Mouse (Mus musculus) stomach, postnatal 0 days (tissue): ENCODE data around the gene Sh2d3c. TPM values are rescaled to one million over a fixed set of nuclear protein-coding genes. Genes with fewer than 3 reads are reported as not detected.

ENCODE experiments used
- ATAC-seq: fragments of 200-750 bp; cut with Nextera tagmentation; 2 replicates; pipeline ENCODE4 v1.8.0; 2017; ENCODE audit not compliant: low FRiP score, low TSS enrichment
- DNase-seq: peaks from one replicate; pipeline ENCODE4 v3.0.0-alpha.2; 2016; ENCODE audit warnings: low spot score
- H3K27ac ChIP-seq: fragments of 300-500 bp; sonication (generic); replicated peaks from 2 replicates; pipeline ENCODE4 v1.5.1; 2014; ENCODE audit warnings: mild to moderate bottlenecking, control low read depth
- H3K27me3 ChIP-seq: fragments of 300-500 bp; sonication (generic); 2 replicates; pipeline ENCODE4 v1.6.1; 2014; ENCODE audit warnings: low read length; ENCODE audit not compliant: control insufficient read depth, insufficient read depth
- H3K36me3 ChIP-seq: fragments of 300-500 bp; sonication (generic); 2 replicates; pipeline ENCODE4 v1.6.1; 2014; ENCODE audit warnings: low read length, mixed read lengths; ENCODE audit not compliant: control insufficient read depth, insufficient read depth
- H3K4me1 ChIP-seq: fragments of 300-500 bp; sonication (generic); replicated peaks from 2 replicates; pipeline ENCODE4 v1.6.1; 2014; ENCODE audit warnings: antibody characterized with exemption; ENCODE audit not compliant: control insufficient read depth, insufficient read depth
- H3K4me2 ChIP-seq: fragments of 300-500 bp; sonication (generic); replicated peaks from 2 replicates; pipeline ENCODE4 v1.6.1; 2014; ENCODE audit warnings: low read depth, mild to moderate bottlenecking, control low read depth, moderate library complexity
- H3K4me3 ChIP-seq: fragments of 300-500 bp; sonication (generic); 2 replicates; pipeline ENCODE4 v1.5.1; 2014; ENCODE audit warnings: low read depth, low read length, control low read depth
- H3K9ac ChIP-seq: fragments of 300-500 bp; sonication (generic); 2 replicates; pipeline ENCODE4 v1.6.1; 2014; ENCODE audit warnings: mild to moderate bottlenecking, low read length, control low read depth, mixed read lengths
- H3K9me3 ChIP-seq: fragments of 300-500 bp; sonication (generic); 2 replicates; pipeline ENCODE4 v1.6.1; 2016; ENCODE audit warnings: low read length; ENCODE audit not compliant: control insufficient read depth
- CTCF ChIP-seq: IDR thresholded peaks from 2 replicates; pipeline ENCODE4 v1.5.1; 2016; ENCODE audit warnings: antibody characterized with exemption, low read depth, mild to moderate bottlenecking, moderate library complexity
- EP300 ChIP-seq: optimal IDR thresholded peaks from 2 replicates; pipeline ENCODE3; 2016; ENCODE audit warnings: antibody characterized with exemption
- WGBS: fragments of 180-500 bp; shearing (Covaris S2); extraction: QIAGEN DNeasy Blood & Tissue Kit; methylation state at CpG from one replicate; pipeline ENCODE4 v1.1.7; 2014; 5-methylcytosine and 5-hydroxymethylcytosine counted together
- polyA plus RNA-seq: library from polyadenylated mRNA; unstranded; fragments of >200 nt; fragmentation: Nextera tagmentation; extraction: Ambion mirVana; gene quantifications from 2 replicates; pipeline ENCODE4 v1.2.1, GENCODE M21; 2015

Sh2d3c gene
- polyA plus RNA-seq, 1 experiment from 2014 or later, result 7.7 TPM

GRCm38 (mm10) chr2:32784048-32784681, 63.3 kb downstream of the Sh2d3c start, which contains the start of gene Cfap157:
Gene Cfap157, minus strand, starts transcription at chr2:32784428.
- Histone ChIP-seq H3K4me3 (no peak within 1 kb of the TSS), H3K9me3 (no peaks in the 10 kb centered on the region), H3K4me1 (no peaks in the 10 kb centered on the region), H3K27me3 (no peaks in the 10 kb centered on the region), H3K9ac (no peak within 1 kb of the TSS), H3K4me2 (0 out of 2 replicates have a peak within 1 kb of the TSS, but pooled peaks have one; percentile 5), H3K27ac (no peak within 1 kb of the TSS), H3K36me3 (no peaks in the 10 kb centered on the region)
- TF ChIP-seq CTCF (no peak), EP300 (no peak)
- DNase-seq (no peak), ATAC-seq (peak; percentile 51; the same call in 1 of the 2 replicates)
- 57% methylated on average over 4 of the region's 4 CpGs for WGBS

DNA sequence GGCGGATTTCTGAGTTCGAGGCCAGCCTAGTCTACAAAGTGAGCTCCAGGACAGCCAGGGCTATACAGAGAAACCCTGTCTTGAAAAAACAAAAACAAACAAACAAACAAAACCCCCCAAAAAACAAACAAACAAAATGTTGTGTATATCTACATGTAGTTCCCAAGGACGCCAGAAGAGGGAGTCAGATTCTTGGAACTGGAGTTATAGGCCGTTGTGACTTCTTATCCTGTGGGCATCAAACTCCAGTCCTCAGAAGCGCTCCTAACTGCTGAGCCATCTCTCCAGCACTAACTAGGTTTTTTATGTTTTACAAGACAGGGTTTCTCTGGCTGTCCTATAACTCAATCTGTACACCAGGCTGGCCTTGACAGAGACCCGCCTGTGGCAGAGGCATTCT, 66.3 kb downstream of the Sh2d3c start:
- Histone ChIP-seq H3K4me3 (no peak overlapping the region), H3K9ac (no peak overlapping the region), H3K27ac (no peak overlapping the region), H3K36me3 (no peaks in the 10 kb centered on the region), H3K9me3 (no peaks in the 10 kb centered on the region), H3K4me1 (no peaks in the 10 kb centered on the region), H3K27me3 (no peaks in the 10 kb centered on the region), H3K4me2 (no peak overlapping the region)
- WGBS, result 63% methylated on average over 6 of the region's 6 CpGs
- peak; percentile 65 for TF ChIP-seq CTCF
- no peak for TF ChIP-seq EP300
- ATAC-seq (no peak), DNase-seq (no peak)

DNA sequence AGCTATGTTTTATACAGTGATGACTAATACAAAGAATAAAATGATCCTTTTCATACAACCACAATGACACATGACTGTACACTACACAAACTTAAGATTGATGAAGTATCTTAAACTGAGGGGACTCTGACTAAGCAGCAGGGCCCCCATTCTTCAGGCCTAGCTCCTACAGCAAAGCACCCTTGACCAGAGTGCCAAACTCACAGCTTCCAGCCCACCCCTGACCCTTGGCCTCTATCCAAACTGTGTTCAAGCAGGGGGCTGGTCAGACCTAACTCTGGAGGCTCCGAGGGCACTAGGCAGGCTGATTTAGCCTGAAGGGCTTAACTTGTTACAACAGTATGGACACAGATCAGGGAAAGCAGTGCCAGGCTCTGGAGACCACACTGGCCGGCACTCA, 67.7 kb downstream of the Sh2d3c start:
- H3K4me2 ChIP-seq, result no peak overlapping the region
- WGBS, result 52% methylated on average over 2 of the region's 2 CpGs
- ATAC-seq, result no peak

DNA sequence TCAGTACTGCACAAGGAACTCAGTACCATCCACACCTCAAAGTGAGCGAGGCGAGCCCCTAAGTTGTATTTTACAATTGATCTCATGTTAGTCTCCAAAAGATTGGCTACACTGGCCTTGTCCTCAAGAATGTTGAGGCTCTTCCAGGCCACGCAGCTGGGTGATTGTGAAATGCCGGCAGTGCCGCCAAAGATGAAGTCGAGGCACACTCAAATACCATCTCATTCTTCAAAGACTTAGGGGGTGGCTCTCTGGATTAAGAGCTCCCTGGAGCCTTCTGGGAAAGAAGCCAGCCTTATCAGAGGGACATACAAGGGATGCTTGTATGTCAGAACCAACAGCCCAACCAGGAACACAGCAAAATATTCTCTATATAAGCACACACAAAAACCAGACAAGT, 70.4 kb downstream of the Sh2d3c start:
- H3K4me2 ChIP-seq, result no peak overlapping the region
- no peaks in the 10 kb centered on the region for H3K27me3 ChIP-seq
- 63% methylated on average over 6 of the region's 6 CpGs for WGBS
- no peak overlapping the region for H3K9ac ChIP-seq
- H3K27ac ChIP-seq, result no peak overlapping the region
- DNase-seq (no peak), ATAC-seq (no peak)
- H3K9me3 ChIP-seq, result no peaks in the 10 kb centered on the region
- no peaks in the 10 kb centered on the region; the same call in 1 of the 2 replicates for H3K36me3 ChIP-seq
- no peak overlapping the region for H3K4me3 ChIP-seq
- TF ChIP-seq EP300 (no peak), CTCF (no peak)
- H3K4me1 ChIP-seq, result no peaks in the 10 kb centered on the region

More for the DNA sequence above, 67.7 kb downstream of the Sh2d3c start:
- Histone ChIP-seq H3K27ac (no peak overlapping the region), H3K4me1 (no peaks in the 10 kb centered on the region), H3K27me3 (no peaks in the 10 kb centered on the region), H3K9ac (no peak overlapping the region), H3K9me3 (no peaks in the 10 kb centered on the region), H3K4me3 (no peak overlapping the region), H3K36me3 (no peaks in the 10 kb centered on the region)
- DNase-seq, result no peak
- no peak for TF ChIP-seq EP300
- no peak for TF ChIP-seq CTCF

DNA sequence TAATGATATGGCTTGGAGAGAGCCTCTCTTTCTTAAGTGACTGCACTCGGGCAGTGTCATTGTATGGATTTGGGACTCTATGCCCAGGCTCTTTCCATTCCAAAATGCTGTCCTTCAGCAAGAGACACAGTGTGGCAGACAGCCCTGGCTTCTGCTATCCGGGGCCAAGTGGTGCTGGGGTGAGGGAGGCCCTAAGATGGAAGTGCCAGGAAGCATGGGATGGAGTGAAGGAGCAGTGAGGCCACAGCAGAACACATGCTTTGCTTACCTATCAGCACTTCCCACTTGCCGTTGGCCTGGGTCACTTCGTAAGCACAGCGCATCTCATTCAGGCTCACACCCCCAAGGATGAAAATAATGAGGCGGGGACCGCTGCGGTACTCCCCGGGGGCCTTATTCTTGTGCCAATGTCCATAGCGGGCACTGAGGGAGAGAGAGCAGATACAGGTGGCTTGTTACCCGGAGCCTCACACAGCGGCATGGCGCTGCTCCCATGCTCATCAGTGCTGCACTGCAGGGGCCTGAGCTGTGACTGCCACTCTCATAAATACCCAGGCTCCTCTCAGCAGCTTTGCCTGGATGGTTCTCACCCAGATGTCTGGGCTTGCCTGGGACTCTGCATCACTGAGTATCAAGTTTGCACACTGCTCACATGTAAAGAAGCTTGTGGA, 75.0 kb downstream of the Sh2d3c start:
- H3K9ac ChIP-seq, result no peak overlapping the region
- WGBS, result 88% methylated on average over 13 of the region's 13 CpGs
- peaks cover 3% of the 10 kb centered on the region; the same call in 1 of the 2 replicates for H3K36me3 ChIP-seq
- no peak overlapping the region for H3K27ac ChIP-seq
- H3K4me1 ChIP-seq, result no peaks in the 10 kb centered on the region
- no peaks in the 10 kb centered on the region for H3K27me3 ChIP-seq
- DNase-seq, result no peak
- no peak overlapping the region for H3K4me2 ChIP-seq
- no peak overlapping the region for H3K4me3 ChIP-seq
- no peak for TF ChIP-seq CTCF
- no peak for TF ChIP-seq EP300
- ATAC-seq, result no peak
- H3K9me3 ChIP-seq, result no peaks in the 10 kb centered on the region
